Mouse (Mus musculus) liver, postnatal 0 days (tissue): ENCODE measurements around the gene Gpr25.

ENCODE experiments used
- CTCF ChIP-seq: sonication (generic); IDR thresholded peaks from 2 replicates; pipeline ENCODE4 v1.5.1; 2016; ENCODE audit warnings: antibody characterized with exemption, low read depth
- EP300 ChIP-seq: IDR thresholded peaks from 2 replicates; pipeline ENCODE4 v1.6.1; 2016; ENCODE audit warnings: antibody characterized with exemption, low read depth, mild to moderate bottlenecking

GRCm38 (mm10) chr1:136233892-136234594, 26.6 kb downstream of the Gpr25 start, which contains the start of gene Inava:
- TF ChIP-seq CTCF (no peak; the same call in 1 of the 2 replicates), EP300 (no peak)
